Mouse (Mus musculus) testis, adult 2 months (tissue): Measurements from ENCODE around the gene Zfp768.

ENCODE experiments used
- CTCF ChIP-seq: fragments of 200-500 bp; IDR thresholded peaks from 2 replicates; pipeline ENCODE4 v1.5.1; 2012; ENCODE audit warnings: low read depth, mild to moderate bottlenecking, inconsistent platforms, low read length, moderate library complexity; ENCODE audit not compliant: control insufficient read depth, insufficient read depth, insufficient replicate concordance
- POLR2A ChIP-seq: fragments of 200-500 bp; IDR thresholded peaks from 2 replicates; pipeline ENCODE4 v1.6.1; 2012; ENCODE audit warnings: low read depth, mild to moderate bottlenecking, inconsistent platforms, low read length, moderate library complexity; ENCODE audit not compliant: control insufficient read depth

GRCm38 (mm10) chr7:127344371-127344770 is 1.0 kb downstream of the Zfp768 start:
- TF ChIP-seq POLR2A (no peak), CTCF (no peak)
